Mouse (Mus musculus): Measurements from ENCODE around the gene Mepce. TPM values are rescaled to one million over a fixed set of nuclear protein-coding genes. Genes with fewer than 3 reads are reported as not detected.
A peak's percentile ranks its signal among the peaks of the same experiment; 100 is the strongest.

The Mepce gene
- total RNA-seq, 2 experiments from 2014 or later = 58.4 to 67.5 TPM

DNA sequence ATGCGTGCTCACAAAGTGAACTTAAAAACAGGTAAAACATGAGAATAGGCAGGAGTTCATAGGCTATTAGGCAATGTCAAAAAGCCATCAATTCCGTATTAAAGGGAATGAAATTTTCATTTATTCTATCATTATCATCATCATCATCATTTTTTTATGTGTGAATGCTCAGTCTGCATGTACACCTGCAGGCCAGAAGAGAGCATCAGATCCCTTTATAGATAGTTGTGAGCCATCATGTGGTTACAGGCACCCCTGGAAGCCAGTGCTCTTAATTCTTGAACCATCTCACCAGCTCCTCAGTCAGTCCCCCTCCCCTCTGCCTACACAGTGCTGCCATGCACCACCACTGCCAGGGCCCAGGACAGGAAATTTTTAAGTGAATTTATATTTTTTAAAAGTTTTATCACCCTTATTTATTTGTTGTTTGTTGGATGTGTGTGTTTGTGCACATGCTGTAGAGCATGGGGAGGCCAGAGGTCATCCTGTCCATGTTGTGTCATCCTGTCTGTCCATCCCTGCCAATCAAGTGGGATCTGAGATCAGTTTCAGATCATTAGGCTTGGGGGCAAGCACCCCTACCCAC, 1.6 kb upstream of the Mepce start:
- no peak for DNase-seq (ENCODE audit: low spot score in 2 of 2)

DNA sequence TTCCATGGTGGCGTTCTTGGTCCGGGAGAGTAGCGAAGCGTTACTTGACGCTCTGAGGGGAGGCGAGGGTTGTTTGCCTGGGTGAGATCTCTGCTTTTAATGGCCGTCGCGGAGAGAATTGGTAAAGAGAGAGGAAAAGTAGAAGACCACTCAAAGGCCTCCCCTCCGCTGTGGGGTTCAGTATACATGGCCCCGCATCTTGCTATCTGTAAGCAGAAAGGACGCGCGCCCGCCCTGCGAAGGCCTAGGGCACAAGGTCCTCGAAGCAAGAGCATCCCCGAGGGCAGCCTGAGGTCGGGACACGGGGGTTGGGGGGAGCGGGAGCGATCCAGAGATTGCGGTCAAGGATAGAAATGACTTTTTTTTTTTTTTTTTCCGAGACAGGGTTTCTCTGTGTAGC, 716 bp upstream of the Mepce start:
- DNase-seq (ENCODE audit: low spot score in 2 of 2) = no peak

- DNase-seq (ENCODE audit: low spot score in 2 of 2) = peak; percentile 97 to 98
Observed at GRCm38 (mm10) chr5:137786109-137786942, 1.1 kb downstream of the Mepce start.

GRCm38 (mm10) chr5:137785164-137786031, 2.1 kb downstream of the Mepce start:
- DNase-seq (ENCODE audit: low spot score in 2 of 2) = peak in 1 of 2 experiments; percentile 33

- no peak for DNase-seq (ENCODE audit: low spot score in 2 of 2)
Observed at GRCm38 (mm10) chr5:137784546-137784945, 2.9 kb downstream of the Mepce start.

- no peak for DNase-seq (ENCODE audit: low spot score in 2 of 2)
Observed at GRCm38 (mm10) chr5:137783901-137784540, 3.4 kb downstream of the Mepce start.

DNA sequence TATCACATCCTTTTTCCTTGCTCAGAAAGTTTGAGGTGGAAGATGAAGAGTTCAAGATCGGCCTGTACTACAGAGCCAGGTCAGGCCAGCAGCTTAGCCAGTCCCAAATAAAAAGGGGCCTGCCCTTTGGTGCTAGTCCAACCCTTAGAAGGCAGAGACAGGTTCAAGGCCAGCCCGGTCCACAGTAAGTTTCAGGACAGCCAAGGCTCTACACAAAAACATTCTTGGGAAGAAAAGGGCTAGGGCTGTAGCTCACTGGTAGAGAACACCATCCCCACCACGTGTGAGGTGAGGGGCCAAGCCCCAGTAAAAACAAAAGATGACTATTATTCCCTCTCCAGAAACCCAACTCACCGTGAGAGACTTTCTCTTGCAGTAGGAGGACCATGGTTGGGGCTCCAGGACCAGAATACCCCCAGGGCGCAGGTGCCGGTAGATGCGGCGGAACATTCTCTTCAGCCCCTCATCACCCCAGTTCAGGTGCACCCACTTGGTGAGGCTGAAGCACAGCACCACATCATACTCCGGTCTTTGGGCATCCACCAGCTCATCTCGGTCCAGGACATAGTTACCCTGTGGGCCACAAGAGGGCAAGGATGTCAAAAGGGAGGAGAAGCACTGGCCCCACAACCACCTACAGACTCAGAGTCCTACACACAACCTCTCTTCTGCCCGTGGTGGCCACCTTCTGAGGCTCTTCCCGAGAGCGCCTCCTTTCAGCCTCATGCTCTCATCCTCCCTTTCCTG, 4.5 kb downstream of the Mepce start:
- DNase-seq (ENCODE audit: low spot score in 2 of 2) = no peak

DNA sequence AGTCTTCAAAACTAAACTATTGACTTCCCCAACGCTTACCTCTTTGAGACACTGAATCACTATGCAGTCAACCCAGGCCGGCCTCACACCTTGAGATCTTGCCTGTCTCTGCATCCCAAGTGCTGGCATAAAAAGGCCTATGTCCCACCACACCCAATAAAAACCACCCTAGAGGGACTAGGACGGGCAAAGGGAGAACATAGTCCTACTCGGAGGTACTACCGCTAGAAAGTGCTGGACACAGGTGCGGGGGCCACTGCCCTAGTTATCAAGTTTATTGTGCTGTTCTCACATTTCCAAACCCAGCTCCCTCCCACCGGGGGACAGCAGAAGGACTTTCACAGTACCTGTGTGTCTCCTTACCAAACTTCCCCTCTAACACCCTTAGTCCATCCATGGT, 5.8 kb downstream of the Mepce start:
- DNase-seq (ENCODE audit: low spot score in 2 of 2) = no peak

- DNase-seq (ENCODE audit: low spot score in 2 of 2) = no peak
Observed at GRCm38 (mm10) chr5:137779053-137779933, 8.2 kb downstream of the Mepce start.

- DNase-seq (ENCODE audit: low spot score in 2 of 2) = peak; percentile 87 to 88
Observed at GRCm38 (mm10) chr5:137778635-137779034, 8.8 kb downstream of the Mepce start, which contains the start of gene Ppp1r35. Gene Ppp1r35, plus strand, starts transcription at chr5:137778849.

DNA sequence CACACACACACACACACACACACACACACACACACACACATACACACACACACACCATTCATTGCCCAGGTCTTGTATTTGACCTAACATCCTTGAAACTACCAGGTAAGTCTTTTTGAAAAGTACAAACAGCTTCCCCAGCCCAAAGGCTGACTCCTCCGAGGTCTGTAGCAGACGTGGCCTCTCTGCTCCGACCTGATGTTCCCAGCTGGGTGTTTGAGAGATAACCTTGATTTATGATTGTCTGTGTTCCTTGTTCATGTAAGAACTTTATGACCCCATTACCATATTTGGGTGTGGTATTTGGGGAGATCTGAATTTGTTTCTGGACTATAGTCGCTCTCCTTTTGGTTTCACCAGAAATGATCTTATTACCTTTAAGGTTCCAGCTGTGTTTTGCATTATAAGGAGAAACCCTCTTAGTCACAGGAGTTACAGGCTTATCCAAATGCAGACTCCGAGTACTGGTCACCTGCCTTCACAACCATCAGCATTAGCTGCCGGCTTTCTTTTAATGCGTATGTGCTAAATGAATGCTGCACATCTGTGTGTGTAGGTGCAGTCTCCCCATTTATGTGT, 10.1 kb downstream of the Mepce start:
- no peak for DNase-seq (ENCODE audit: low spot score in 2 of 2)

- DNase-seq (ENCODE audit: low spot score in 2 of 2) = no peak
Observed at GRCm38 (mm10) chr5:137776408-137776918, 11.0 kb downstream of the Mepce start.

DNA sequence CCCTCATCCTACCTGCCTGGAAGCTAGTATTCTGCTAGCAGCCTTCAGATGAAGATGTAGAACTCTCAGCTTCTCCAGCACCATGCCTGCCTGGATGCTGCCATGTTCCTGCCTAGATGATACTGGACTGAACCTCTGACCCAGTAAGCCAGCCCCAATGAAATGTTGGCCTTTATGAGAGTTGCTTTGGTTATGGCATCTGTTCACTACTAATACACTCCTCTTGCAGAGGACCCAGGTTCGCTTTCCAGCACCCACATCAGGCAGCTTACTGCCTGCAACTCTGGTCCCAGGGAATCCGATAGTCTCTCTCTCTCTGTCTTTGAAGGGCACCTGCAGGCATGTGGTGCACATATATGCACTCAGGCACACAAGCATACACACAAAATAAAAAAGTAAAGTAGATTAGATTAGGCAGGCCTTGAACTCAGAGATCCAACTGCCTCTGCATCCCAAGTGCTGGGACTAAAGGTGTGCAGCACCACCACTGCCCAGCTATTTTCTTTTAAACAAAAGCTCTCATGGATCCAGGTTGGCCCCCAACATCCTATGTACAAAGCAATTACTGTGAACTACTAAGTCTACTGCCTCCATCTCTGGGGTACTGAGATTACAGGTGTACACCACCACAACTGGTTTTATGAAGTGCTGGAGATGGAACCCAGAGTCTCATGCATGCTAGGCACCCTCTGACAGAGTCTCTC, 11.7 kb downstream of the Mepce start:
- no peak for DNase-seq (ENCODE audit: low spot score in 2 of 2)

DNA sequence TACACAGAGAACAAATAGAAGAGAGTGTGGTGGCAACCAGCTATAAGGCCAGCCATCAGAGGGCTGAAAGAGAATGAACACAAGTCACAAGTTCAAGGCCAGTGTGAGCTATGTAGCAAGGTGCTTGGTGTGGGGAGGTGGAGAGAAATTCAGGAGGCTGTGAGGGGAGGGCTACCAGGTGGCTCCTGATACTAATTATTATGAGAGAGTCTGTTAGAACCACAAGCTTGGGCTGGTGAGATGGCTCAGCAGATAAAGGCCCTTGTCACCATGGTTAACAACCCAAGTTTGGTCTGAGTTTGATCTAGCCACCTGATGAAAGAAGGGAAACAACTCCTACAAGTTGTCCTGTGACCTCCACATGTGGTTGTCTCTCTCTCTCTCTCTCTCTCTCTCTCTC, 14.7 kb downstream of the Mepce start:
- DNase-seq (ENCODE audit: low spot score in 2 of 2) = no peak

DNA sequence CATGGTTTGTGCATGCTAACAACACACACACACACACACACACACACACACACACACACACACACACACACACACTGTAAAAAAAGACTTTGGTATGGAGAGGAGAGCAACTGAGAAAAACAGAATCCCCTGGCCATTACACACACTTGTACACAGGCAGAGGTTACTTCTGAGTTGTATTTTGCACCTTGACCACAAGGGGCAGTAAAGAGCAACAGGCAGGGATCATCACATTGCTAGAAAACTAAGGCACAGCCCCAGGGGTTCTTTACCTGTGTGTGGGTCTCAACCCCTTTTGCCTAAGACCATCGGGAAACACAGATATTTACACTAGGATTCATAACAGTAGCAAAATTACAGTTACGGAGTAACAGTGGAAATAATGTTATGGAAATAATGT, 16.7 kb downstream of the Mepce start:
- no peak for DNase-seq (ENCODE audit: low spot score in 2 of 2)

DNA sequence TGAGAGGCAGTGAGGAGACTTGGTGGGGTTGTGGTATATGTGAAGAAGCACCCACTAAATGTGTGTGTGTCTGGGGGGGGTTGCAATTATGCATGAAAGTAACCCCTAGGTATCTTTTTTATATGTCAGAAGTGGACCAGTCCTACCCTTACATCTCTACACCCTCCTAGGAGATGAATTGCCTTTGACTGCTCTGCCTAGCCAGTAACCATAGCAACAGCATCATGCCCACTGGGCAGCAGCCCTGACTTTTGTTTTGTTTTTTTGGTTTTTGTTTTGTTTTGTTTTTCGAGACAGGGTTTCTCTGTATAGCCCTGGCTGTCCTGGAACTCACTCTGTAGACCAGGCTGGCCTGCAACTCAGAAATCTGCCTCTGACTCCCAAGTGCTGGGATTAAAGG, 19.0 kb downstream of the Mepce start:
- DNase-seq (ENCODE audit: low spot score in 2 of 2) = no peak

- no peak for DNase-seq (ENCODE audit: low spot score in 2 of 2)
Observed at GRCm38 (mm10) chr5:137766270-137766669, 21.2 kb downstream of the Mepce start.

DNA sequence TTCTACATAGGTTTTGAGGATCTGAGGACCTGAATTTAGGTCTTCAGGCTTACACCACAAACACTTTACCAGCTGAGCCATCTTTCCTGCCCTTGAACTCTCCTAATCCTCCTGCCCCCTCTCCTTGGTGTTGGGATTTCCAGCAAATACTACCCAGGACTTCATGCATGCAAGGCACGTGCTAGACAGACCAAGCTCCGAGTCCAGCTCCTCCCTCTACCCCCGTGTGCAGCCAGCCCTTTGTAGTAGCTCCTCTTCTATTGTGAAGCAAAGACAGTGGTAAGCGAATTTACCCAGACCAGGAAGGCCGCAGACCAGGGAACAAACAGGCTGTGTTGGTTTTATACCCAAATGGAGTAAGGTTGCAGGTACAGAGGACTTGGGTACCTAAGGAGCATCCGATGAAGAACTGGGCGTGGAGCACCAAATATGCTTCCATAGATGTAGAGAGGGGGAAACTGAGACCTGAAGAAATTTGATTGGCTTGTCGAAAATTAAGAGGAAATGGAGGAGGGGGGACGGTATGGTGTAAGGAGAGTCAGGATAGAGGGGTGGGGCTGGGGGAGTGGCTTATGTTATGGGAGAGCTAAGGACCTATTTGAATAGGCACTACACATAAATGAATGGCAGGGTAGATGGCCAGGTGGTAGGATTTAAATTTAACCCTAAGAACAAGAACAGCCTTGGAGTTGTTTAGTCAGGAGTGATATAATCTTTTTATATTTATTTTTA, 22.7 kb downstream of the Mepce start:
- no peak for DNase-seq (ENCODE audit: low spot score in 2 of 2)
